Mouse (Mus musculus): ENCODE measurements at regions not wholly inside any gene's neighbourhood (a gene's known extent, or its start where the extent isn't known, plus 50 kb on each side); places are given as distances from the start of the nearest gene placed in this dataset.

- 68% methylated on average over 3 of the region's 3 CpGs for WGBS
- Histone ChIP-seq H3K4me3 (ENCODE audit: insufficient read depth, low read depth, low read length) (no peak overlapping the region), H3K36me3 (ENCODE audit: control insufficient read depth, insufficient read depth, low read length) (no peaks in the 10 kb centered on the region), H3K27ac (replicated peaks; ENCODE audit: insufficient read depth, low read depth, low read length) (no peak overlapping the region), H3K9ac (ENCODE audit: low read depth, low read length) (no peak overlapping the region), H3K4me1 (ENCODE audit: control insufficient read depth, insufficient read depth, low read length) (no peaks in the 10 kb centered on the region), H3K79me2 (ENCODE audit: control insufficient read depth, insufficient read depth, low read length) (no peaks in the 10 kb centered on the region), H3K27me3 (ENCODE audit: control insufficient read depth, insufficient read depth, low read length) (no peaks in the 10 kb centered on the region)
- no peak for TF ChIP-seq CTCF (IDR thresholded peaks at IDR 0.05; ENCODE audit: low read depth, low read length)
- TF ChIP-seq POLR2A (IDR thresholded peaks at IDR 0.05; ENCODE audit: extremely low read depth, insufficient read depth, low read length), result no peak
- DNase-seq (ENCODE audit: extremely low read depth, low read depth, low spot score), result no peak
Measured at GRCm38 (mm10) chrX:14664852-14665251, 453.9 kb downstream of the H2al1n start.

- no peak overlapping the region for H3K4me3 ChIP-seq (ENCODE audit: insufficient read depth, low read depth, low read length)
- no peak for DNase-seq (ENCODE audit: extremely low read depth, low read depth, low spot score)
- H3K79me2 ChIP-seq (ENCODE audit: control insufficient read depth, insufficient read depth, low read length), result no peaks in the 10 kb centered on the region
- no peak overlapping the region for H3K9ac ChIP-seq (ENCODE audit: low read depth, low read length)
- no peak overlapping the region for H3K27ac ChIP-seq (replicated peaks; ENCODE audit: insufficient read depth, low read depth, low read length)
- WGBS, result 93% methylated on average over 2 of the region's 2 CpGs
- H3K27me3 ChIP-seq (ENCODE audit: control insufficient read depth, insufficient read depth, low read length), result no peaks in the 10 kb centered on the region
- no peaks in the 10 kb centered on the region for H3K4me1 ChIP-seq (ENCODE audit: control insufficient read depth, insufficient read depth, low read length)
- no peaks in the 10 kb centered on the region for H3K36me3 ChIP-seq (ENCODE audit: control insufficient read depth, insufficient read depth, low read length)
- TF ChIP-seq CTCF (IDR thresholded peaks at IDR 0.05; ENCODE audit: low read depth, low read length) (no peak), POLR2A (IDR thresholded peaks at IDR 0.05; ENCODE audit: extremely low read depth, insufficient read depth, low read length) (no peak)
Measured at GRCm38 (mm10) chrX:14696375-14696774, 485.4 kb downstream of the H2al1n start.

- no peaks in the 10 kb centered on the region for H3K79me2 ChIP-seq (ENCODE audit: control insufficient read depth, insufficient read depth, low read length)
- no peak overlapping the region for H3K4me3 ChIP-seq (ENCODE audit: insufficient read depth, low read depth, low read length)
- H3K27ac ChIP-seq (replicated peaks; ENCODE audit: insufficient read depth, low read depth, low read length), result no peak overlapping the region
- H3K27me3 ChIP-seq (ENCODE audit: control insufficient read depth, insufficient read depth, low read length), result no peaks in the 10 kb centered on the region
- H3K36me3 ChIP-seq (ENCODE audit: control insufficient read depth, insufficient read depth, low read length), result no peaks in the 10 kb centered on the region
- H3K9ac ChIP-seq (ENCODE audit: low read depth, low read length), result no peak overlapping the region
- TF ChIP-seq CTCF (IDR thresholded peaks at IDR 0.05; ENCODE audit: low read depth, low read length) (no peak), POLR2A (IDR thresholded peaks at IDR 0.05; ENCODE audit: extremely low read depth, insufficient read depth, low read length) (no peak)
- no peaks in the 10 kb centered on the region for H3K4me1 ChIP-seq (ENCODE audit: control insufficient read depth, insufficient read depth, low read length)
- no peak for DNase-seq (ENCODE audit: extremely low read depth, low read depth, low spot score)
Measured at GRCm38 (mm10) chrX:14738999-14739398, 528.1 kb downstream of the H2al1n start.

Data from liver, adult 2 months (tissue).